Mouse (Mus musculus): Measurements from ENCODE around the gene Fbxo21.

GRCm38 (mm10) chr5:117953893-117954292 lies 22.6 kb upstream of the Fbxo21 start:
- TF ChIP-seq MYC (IDR thresholded peaks at IDR 0.05; ENCODE audit: low read depth, low read length), result no peak
- TF ChIP-seq CTCF (conservative IDR thresholded peaks at IDR 0.05 in 1 of 2, IDR thresholded peaks at IDR 0.05 in 1 of 2; ENCODE audit: low read depth in 2 of 2, low read length in 2 of 2), result no peak
- no peak for TF ChIP-seq POLR2A (IDR thresholded peaks at IDR 0.05; ENCODE audit: low read depth, low read length)
- no peak for TF ChIP-seq RAD21 (IDR thresholded peaks at IDR 0.05; ENCODE audit: low read depth, low read length)
- TF ChIP-seq EP300 (IDR thresholded peaks at IDR 0.05; ENCODE audit: low read length), result no peak
- TF ChIP-seq UBTF (IDR thresholded peaks at IDR 0.05; ENCODE audit: low read depth, low read length), result no peak
- no peak for TF ChIP-seq CHD2 (IDR thresholded peaks at IDR 0.05; ENCODE audit: low read length)
- no peak for TF ChIP-seq MAX (IDR thresholded peaks at IDR 0.05; ENCODE audit: low read length)

All from CH12.LX (cell line).